Mouse (Mus musculus) CH12.LX (cell line): ENCODE measurements around the gene Slc10a7. TPM values are rescaled to one million over a fixed set of nuclear protein-coding genes. Genes with fewer than 3 reads are reported as not detected.

ENCODE experiments used
- DNase-seq: peaks from one replicate; pipeline ENCODE4 v3.0.0-alpha.2; 2013; ENCODE audit errors: extremely low read depth
- H3K27ac ChIP-seq: 2 replicates; pipeline ENCODE4 v1.5.1; 2012; ENCODE audit warnings: low read depth, mild to moderate bottlenecking, control low read depth, moderate library complexity; ENCODE audit not compliant: insufficient read depth
- H3K27me3 ChIP-seq: replicated peaks from 2 replicates; pipeline ENCODE3; 2012; ENCODE audit warnings: inconsistent platforms
- H3K36me3 ChIP-seq, 2 experiments: replicated peaks in 1 of 2; 2 replicates each; pipeline versions ENCODE3 to v1.6.1; 2012; ENCODE audit warnings: inconsistent platforms in 1 of 2, low read length in 1 of 2, mild to moderate bottlenecking in 1 of 2, mixed read lengths in 1 of 2, moderate library complexity in 1 of 2; ENCODE audit not compliant: control insufficient read depth in 1 of 2, insufficient read depth in 1 of 2
- H3K4me1 ChIP-seq, 2 experiments: 2 replicates each; pipeline ENCODE4 v1.6.1; 2012; ENCODE audit warnings: inconsistent platforms in 1 of 2, moderate library complexity in 1 of 2; ENCODE audit not compliant: insufficient read depth in 2 of 2, control insufficient read depth in 1 of 2
- H3K4me2 ChIP-seq: 2 replicates; pipeline ENCODE4 v1.6.1; 2012; ENCODE audit warnings: low read depth, mild to moderate bottlenecking, control low read depth; ENCODE audit not compliant: poor library complexity, insufficient read depth, severe bottlenecking
- H3K4me3 ChIP-seq, 3 experiments: fragments of 150-350 bp in 1 of 3; sonication (generic) in 1 of 3; replicated peaks in 1 of 3; 2 replicates each; pipeline versions ENCODE3 to v1.5.1; 2011 to 2012; ENCODE audit warnings: low read depth in 2 of 3, low read length in 2 of 3, mild to moderate bottlenecking in 2 of 3, moderate library complexity in 2 of 3, control low read depth in 1 of 3, improper control_type of control experiment in 1 of 3, inconsistent platforms in 1 of 3, mixed read lengths in 1 of 3; ENCODE audit not compliant: poor library complexity in 1 of 3
- H3K79me2 ChIP-seq: replicated peaks from 2 replicates; pipeline ENCODE4 v1.6.1; 2012; ENCODE audit warnings: mild to moderate bottlenecking, moderate library complexity; ENCODE audit not compliant: control insufficient read depth, poor library complexity, insufficient read depth, severe bottlenecking; ENCODE audit errors: extremely low read depth
- H3K9ac ChIP-seq: 2 replicates; pipeline ENCODE4 v1.6.1; 2012; ENCODE audit warnings: low read depth, mild to moderate bottlenecking, control low read depth, moderate library complexity; ENCODE audit not compliant: insufficient read depth
- H3K9me3 ChIP-seq: replicated peaks from 2 replicates; pipeline ENCODE3; 2012; ENCODE audit warnings: low read length, inconsistent platforms, mixed read lengths
- BHLHE40 ChIP-seq: IDR thresholded peaks from 2 replicates; pipeline ENCODE4 v1.6.1; 2011; ENCODE audit warnings: mild to moderate bottlenecking, low read depth, low read length, improper control_type of control experiment
- CHD1 ChIP-seq: IDR thresholded peaks from 2 replicates; pipeline ENCODE4 v1.6.1; 2012; ENCODE audit warnings: low read depth, low read length, improper control_type of control experiment, inconsistent platforms
- E2F4 ChIP-seq: IDR thresholded peaks from 2 replicates; pipeline ENCODE4 v1.6.1; 2011; ENCODE audit warnings: low read depth, low read length, improper control_type of control experiment; ENCODE audit not compliant: insufficient replicate concordance
- ELF1 ChIP-seq: IDR thresholded peaks from 2 replicates; pipeline ENCODE4 v1.6.1; 2014; ENCODE audit warnings: low read depth, mild to moderate bottlenecking, inconsistent platforms, low read length, improper control_type of control experiment
- ETS1 ChIP-seq: conservative IDR thresholded peaks from 2 replicates; pipeline ENCODE4 v1.6.1; 2012; ENCODE audit warnings: low read depth, mild to moderate bottlenecking, inconsistent platforms, low read length, improper control_type of control experiment, moderate library complexity
- JUN ChIP-seq: IDR thresholded peaks from 2 replicates; pipeline ENCODE4 v1.6.1; 2011; ENCODE audit warnings: low read depth, mild to moderate bottlenecking, low read length, improper control_type of control experiment, moderate library complexity; ENCODE audit not compliant: insufficient read depth
- JUND ChIP-seq: conservative IDR thresholded peaks from 2 replicates; pipeline ENCODE4 v1.6.1; 2011; ENCODE audit warnings: low read depth, low read length, improper control_type of control experiment
- MAX ChIP-seq: IDR thresholded peaks from 2 replicates; pipeline ENCODE4 v1.6.1; 2011; ENCODE audit warnings: low read length, improper control_type of control experiment
- MYC ChIP-seq: IDR thresholded peaks from 2 replicates; pipeline ENCODE4 v1.6.1; 2011; ENCODE audit warnings: low read depth, mild to moderate bottlenecking, improper control_type of control experiment, low read length
- RCOR1 ChIP-seq: conservative IDR thresholded peaks from 2 replicates; pipeline ENCODE4 v1.6.1; 2012; ENCODE audit warnings: low read depth, mild to moderate bottlenecking, inconsistent platforms, low read length, improper control_type of control experiment
- USF1 ChIP-seq: IDR thresholded peaks from 2 replicates; pipeline ENCODE4 v1.6.1; 2014; ENCODE audit warnings: low read depth, mild to moderate bottlenecking, inconsistent platforms, low read length, improper control_type of control experiment
- USF2 ChIP-seq: conservative IDR thresholded peaks from 2 replicates; pipeline ENCODE4 v1.6.1; 2011; ENCODE audit warnings: low read depth, low read length, improper control_type of control experiment
- ZC3H11A ChIP-seq: IDR thresholded peaks from 2 replicates; pipeline ENCODE4 v1.6.1; 2012; ENCODE audit warnings: low read depth, mild to moderate bottlenecking, inconsistent platforms, low read length, improper control_type of control experiment
- ZMIZ1 ChIP-seq: IDR thresholded peaks from 2 replicates; pipeline ENCODE4 v1.6.1; 2012; ENCODE audit warnings: low read depth, mild to moderate bottlenecking, inconsistent platforms, low read length, improper control_type of control experiment
- ZNF384 ChIP-seq: IDR thresholded peaks from 2 replicates; pipeline ENCODE4 v1.6.1; 2012; ENCODE audit warnings: low read depth, low read length, improper control_type of control experiment, inconsistent platforms
- dilution Hi-C: fragments of 300-500 bp; cut with MboI; formaldehyde crosslinking; loops from 2 replicates; pipeline ENCODE4 v1.14.3; 2020; ENCODE audit warnings: low sequenced_read_pairs; ENCODE audit not compliant: extremely low pct_unique_long_range_greater_than_20kb, extremely low pct_ligation_motif_present
- in situ Hi-C: fragments of 300-500 bp; cut with MboI; formaldehyde crosslinking; loops from 3 replicates; pipeline ENCODE4 v1.14.3; 2019; ENCODE audit warnings: low sequenced_read_pairs, low pct_ligation_motif_present, low pct_unique_long_range_greater_than_20kb, mixed read lengths
- polyA plus RNA-seq: library from polyadenylated mRNA; unstranded; fragments of >175 nt; gene quantifications from 2 replicates; pipeline ENCODE4 v1.2.1, GENCODE M21; 2012; ENCODE audit warnings: low read depth; ENCODE audit not compliant: insufficient read length
- total RNA-seq, 2 experiments: library from RNA; depleted of rRNA; stranded (reverse); fragments of 300-350 nt in 1 of 2; fragments of >200 nt in 1 of 2; gene quantifications; 2 replicates each; pipeline ENCODE4 v1.2.3; 2012 to 2014

The Slc10a7 gene
- total and polyA plus RNA-seq, 3 experiments, result 10.8 to 20.4 (median 16.3) TPM

DNA sequence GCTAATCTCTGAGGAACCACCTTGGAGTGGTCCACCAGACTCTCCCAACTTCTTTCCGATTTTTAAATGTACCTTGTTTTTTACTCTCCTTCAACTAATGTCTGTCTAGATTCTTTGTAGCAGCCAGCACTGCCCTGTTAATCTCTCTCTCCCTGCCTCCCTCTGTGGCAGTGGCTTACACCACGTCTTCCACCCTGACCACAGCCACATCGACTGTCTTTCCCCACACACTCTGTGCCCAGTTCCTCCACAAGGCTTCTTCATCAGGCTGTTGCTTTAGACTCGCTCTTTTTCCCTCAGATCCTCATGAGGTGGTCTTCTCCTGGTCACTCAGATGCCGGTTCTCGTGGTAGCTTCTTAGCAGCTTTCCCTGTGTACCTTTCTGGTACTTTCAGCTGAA, 101.9 kb downstream of the Slc10a7 start:
- no peak overlapping the region for H3K27ac ChIP-seq
- no peak overlapping the region for H3K4me3 ChIP-seq
- peaks cover 0 to 10% of the 10 kb centered on the region in 2 experiments; a peak in 2 of 4 replicates for H3K4me1 ChIP-seq
- no peaks in the 10 kb centered on the region for H3K27me3 ChIP-seq
- H3K79me2 ChIP-seq, result no peaks in the 10 kb centered on the region
- H3K4me2 ChIP-seq, result no peak overlapping the region
- no peak for TF ChIP-seq CHD1
- TF ChIP-seq JUND, result no peak
- TF ChIP-seq JUN, result no peak
- no peak for TF ChIP-seq ZC3H11A
- TF ChIP-seq E2F4, result no peak
- no peak for TF ChIP-seq RCOR1
- no peak for TF ChIP-seq ZMIZ1
- no peak for TF ChIP-seq ZNF384
- dilution Hi-C loops (no loop called here), in situ Hi-C loops (no loop called here)
- H3K9me3 ChIP-seq, result peaks cover 5% of the 10 kb centered on the region
- peaks cover 0 to 18% of the 10 kb centered on the region in 2 experiments for H3K36me3 ChIP-seq
- no peak for DNase-seq
- H3K9ac ChIP-seq, result no peak overlapping the region

- TF ChIP-seq ETS1 (no peak), BHLHE40 (no peak), MYC (no peak), MAX (no peak), RCOR1 (no peak), USF1 (no peak), JUN (no peak), CHD1 (no peak)
- dilution Hi-C loops, result no loop called here
- H3K36me3 ChIP-seq, result peaks cover 2 to 28% of the 10 kb centered on the region in 2 experiments
- no peaks in the 10 kb centered on the region for H3K79me2 ChIP-seq
- no peaks in the 10 kb centered on the region for H3K27me3 ChIP-seq
- H3K27ac ChIP-seq, result no peak overlapping the region
- H3K4me2 ChIP-seq, result no peak overlapping the region
- H3K9me3 ChIP-seq, result no peaks in the 10 kb centered on the region
- H3K4me3 ChIP-seq, result no peak overlapping the region
- peaks cover 0 to 43% of the 10 kb centered on the region in 2 experiments; a peak in 3 of 4 replicates for H3K4me1 ChIP-seq
- in situ Hi-C loops, result no loop called here
- H3K9ac ChIP-seq, result no peak overlapping the region
- DNase-seq, result no peak
Observed at GRCm38 (mm10) chr8:78622362-78622761, 113.2 kb downstream of the Slc10a7 start.

- dilution Hi-C loops, result no loop called here
- no peak overlapping the region for H3K4me3 ChIP-seq
- no peaks in the 10 kb centered on the region for H3K27me3 ChIP-seq
- peak; percentile 36 for DNase-seq
- no peaks in the 10 kb centered on the region for H3K9me3 ChIP-seq
- no peak overlapping the region for H3K27ac ChIP-seq
- H3K36me3 ChIP-seq, result peaks cover 2 to 38% of the 10 kb centered on the region in 2 experiments
- H3K9ac ChIP-seq, result no peak overlapping the region
- H3K79me2 ChIP-seq, result no peaks in the 10 kb centered on the region
- TF ChIP-seq USF2 (no peak), ELF1 (peak; percentile 48; the same call in 1 of the 2 replicates)
- peaks cover 0 to 49% of the 10 kb centered on the region in 2 experiments; a peak in 3 of 4 replicates for H3K4me1 ChIP-seq
- in situ Hi-C loops, result no loop called here
- no peak overlapping the region for H3K4me2 ChIP-seq
Observed at GRCm38 (mm10) chr8:78623972-78624371, 114.8 kb downstream of the Slc10a7 start.
